Mouse (Mus musculus): Measurements from ENCODE around the gene Zc3h7b.

Gene Zc3h7b

DNA sequence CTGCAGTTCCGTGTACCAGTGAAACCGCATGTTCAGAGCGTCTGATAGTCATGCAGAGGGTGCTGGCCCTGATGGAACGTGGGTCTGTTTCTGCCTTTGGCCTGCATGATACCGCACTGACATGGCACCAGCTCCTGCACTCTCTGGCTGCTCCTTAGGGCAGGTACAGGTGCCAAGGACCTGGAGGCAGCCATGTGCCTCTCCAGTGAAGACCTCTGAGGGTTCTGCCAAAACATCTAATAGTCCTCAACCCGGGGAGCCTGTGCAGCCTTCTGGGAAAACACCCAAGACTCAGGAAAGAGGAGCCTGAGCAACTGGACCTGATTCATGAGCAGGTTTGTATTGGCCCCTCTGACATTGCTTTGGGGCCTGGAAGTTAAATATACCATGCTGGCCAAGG, 53.0 kb downstream of the Zc3h7b start:
- DNase-seq: no peak

DNA sequence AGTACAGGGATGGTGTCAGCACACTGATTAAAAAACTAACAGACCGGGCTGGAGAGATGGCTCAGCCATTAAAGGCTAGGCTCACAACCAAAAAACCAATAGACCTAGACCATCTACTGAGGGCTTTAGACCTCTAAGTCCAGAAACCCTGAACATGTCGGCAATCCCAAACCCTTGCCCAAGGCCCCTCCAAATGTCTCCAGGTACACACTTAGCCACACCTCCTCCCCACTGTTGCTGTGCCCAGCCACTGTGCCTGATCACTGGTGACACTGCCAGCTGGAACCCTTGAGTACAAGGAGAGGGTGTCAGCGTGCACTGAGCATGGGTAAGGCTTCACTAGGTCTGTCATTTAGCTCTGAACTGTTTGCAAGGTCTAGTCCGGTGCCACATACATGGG, 53.6 kb downstream of the Zc3h7b start:
- no peak for DNase-seq

DNA sequence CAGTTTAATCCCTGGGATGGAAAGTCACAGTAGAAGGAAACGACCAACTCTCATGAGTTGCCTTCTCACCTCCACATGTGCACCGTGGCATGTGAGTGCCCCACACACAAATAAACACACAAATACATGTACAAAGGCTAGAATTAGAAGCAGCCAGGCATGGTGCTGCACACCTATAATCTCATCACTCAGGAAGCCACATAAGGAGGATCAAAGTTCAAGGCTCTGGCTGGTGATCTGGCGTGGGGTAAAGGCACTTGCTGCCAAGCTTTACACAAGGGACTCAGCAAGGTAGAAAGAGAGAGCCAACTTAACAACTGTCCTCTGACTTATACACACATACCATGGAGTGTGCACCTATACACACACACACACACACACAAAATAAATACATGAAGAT, 55.5 kb downstream of the Zc3h7b start:
- DNase-seq: no peak

DNA sequence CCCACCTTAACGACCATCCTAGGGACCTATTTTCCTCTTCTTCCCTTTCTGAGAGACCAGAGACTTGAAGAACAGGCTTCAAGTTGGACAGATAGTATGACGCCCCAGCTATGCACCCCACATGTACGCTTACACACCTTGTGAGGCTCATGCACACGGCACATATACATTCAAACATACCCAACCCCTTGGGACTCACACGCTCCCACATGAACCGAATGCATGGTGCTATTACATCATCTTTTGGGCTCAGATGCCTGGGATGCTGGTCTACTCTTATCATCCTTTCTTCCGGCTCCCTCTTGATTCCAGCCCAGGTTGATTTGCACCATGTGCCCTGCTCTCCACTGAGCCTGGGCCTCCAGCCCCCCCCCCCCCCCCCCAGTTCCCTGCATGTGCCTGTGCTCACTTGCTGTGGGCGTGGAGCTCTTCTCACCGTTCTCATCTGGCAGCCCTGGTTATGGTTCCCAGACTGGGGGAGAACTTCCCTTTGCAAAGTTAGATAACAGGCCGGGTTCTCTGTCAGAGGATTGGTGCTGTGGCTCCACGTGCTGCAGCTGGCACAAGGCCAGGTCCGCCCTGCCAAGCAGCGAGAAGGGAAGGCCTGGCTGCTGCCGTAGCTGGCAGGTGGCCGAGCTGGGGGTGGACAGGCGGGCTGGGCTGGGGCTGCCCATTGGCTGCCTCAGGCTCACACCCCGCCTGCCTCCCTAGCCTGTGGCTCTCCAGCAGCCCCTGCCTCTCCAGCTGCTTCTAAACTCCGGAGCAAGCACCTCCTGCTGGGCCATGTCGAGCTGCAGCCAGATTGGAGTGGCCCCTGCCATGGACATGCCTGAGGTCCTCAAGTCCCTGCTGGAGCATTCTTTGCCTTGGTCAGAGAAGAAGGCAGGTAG, 57.4 kb downstream of the Zc3h7b start, which contains the start of gene Tef:
Tef (plus strand) TSS at position 421 of the 890 bp plus-strand sequence.
- peak; percentile 99 for DNase-seq

DNA sequence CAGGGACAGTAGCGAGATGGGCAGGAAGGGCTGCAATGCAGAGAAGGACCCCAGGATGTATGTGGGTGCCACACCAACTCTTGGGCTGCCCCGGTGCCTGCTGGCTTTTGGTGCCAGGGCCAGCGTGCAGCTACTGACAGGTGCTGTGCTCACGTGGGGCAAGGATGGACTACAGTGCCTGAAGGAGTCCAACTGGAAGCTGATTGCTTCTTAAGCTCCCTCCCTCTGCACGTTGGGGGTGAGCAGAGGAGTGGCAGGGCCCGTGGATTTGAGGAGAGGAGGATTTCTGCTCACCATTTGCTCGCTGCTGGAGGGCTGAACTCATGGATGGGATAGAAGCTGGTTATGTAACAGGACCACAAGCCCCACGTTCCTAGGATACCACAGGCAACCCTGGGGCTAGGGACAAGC, 58.1 kb downstream of the Zc3h7b start:
- DNase-seq: peak; percentile 74

DNA sequence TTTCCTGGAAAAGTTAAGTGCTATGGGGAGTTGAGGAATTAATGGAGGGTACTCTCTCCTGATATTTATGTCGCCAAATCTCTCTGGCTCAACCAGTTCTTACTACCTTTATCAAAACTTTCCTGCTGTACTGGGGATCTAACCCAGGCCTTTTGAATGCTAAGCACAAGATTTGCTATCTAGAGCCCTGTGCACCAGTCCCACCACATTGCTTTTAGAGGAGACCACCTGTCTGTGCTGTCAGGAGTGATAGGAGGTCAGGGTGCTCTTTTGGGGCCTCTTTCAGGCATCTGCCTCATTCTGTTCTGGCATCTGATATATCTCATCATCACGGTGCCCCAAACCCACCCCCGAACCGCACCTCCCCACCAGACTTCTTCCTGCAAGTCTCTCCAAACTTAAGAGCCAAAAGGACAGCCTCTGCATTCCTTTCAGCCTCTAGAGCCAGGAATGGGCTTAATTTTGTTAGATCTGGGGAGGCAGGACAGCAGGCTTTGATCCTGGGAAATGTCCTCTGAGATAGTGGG, 58.6 kb downstream of the Zc3h7b start:
- no peak for DNase-seq

DNA sequence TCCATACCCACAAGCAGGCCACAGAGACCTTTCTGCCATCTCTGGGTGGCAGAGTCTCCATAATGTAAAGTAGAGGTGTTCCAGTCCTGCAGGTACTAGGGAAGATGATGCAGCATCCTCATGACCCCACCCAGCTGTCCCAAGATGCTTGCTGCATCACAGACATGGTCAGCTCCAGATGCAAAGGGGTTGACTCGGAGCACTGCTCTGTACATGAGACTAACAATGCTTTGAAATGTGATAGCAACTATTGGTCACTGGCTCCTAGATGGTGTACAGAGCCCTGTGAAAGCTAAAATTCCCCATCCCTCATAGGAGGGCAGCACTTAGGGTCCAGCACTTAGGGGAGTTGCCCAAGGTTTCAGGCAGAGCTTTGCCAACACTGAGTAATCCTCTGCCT, 59.3 kb downstream of the Zc3h7b start:
- no peak for DNase-seq

- peak; percentile 57 for DNase-seq
Measured at GRCm38 (mm10) chr15:81804883-81805282, 60.0 kb downstream of the Zc3h7b start.

- DNase-seq: peak; percentile 74
Measured at GRCm38 (mm10) chr15:81805624-81806023, 60.8 kb downstream of the Zc3h7b start.

GRCm38 (mm10) chr15:81806621-81807404, 62.0 kb downstream of the Zc3h7b start:
- peak; percentile 89 for DNase-seq

GRCm38 (mm10) chr15:81808799-81809198, 63.9 kb downstream of the Zc3h7b start:
- no peak for DNase-seq

DNA sequence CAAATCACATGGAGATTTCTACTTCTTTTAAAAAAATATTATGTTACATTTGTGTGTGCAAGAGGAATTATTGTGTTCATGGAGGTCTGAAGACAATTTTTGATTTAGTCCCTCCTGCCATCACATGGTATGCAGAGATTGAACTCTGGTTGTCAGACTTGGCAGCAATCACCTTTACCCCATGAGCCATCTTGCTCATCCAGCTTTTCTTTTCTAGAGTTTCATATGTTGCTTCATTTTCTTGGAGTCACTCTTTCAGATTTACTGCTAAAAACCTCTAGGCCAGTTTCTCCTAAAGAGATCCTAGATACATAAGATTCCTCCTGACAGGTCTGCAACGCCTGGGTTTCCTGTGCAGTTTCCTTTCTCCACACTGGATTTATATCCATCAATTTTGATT, 64.7 kb downstream of the Zc3h7b start:
- DNase-seq: no peak

DNA sequence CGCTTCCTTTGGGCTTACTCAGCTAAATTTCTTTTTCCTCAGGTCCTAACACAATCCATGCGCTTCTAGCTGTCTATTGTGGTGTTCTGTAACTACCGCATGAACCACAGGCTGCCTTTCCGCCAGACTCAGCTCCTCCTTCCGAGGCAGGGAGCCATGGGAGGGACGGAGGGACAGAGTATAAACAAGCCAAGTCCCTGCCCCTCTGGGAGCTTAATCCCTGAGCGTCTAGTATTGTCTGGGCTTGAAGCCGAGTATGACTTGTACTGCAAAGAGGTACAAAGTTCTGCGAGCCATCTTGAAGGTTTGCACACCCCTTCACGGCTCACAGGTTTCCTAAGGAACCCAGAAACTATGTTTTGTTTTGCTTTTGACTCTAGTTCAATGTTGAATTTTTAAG, 65.3 kb downstream of the Zc3h7b start:
- peak; percentile 97 for DNase-seq

- DNase-seq: peak; percentile 99
Measured at GRCm38 (mm10) chr15:81810671-81811598, 66.1 kb downstream of the Zc3h7b start.

DNA sequence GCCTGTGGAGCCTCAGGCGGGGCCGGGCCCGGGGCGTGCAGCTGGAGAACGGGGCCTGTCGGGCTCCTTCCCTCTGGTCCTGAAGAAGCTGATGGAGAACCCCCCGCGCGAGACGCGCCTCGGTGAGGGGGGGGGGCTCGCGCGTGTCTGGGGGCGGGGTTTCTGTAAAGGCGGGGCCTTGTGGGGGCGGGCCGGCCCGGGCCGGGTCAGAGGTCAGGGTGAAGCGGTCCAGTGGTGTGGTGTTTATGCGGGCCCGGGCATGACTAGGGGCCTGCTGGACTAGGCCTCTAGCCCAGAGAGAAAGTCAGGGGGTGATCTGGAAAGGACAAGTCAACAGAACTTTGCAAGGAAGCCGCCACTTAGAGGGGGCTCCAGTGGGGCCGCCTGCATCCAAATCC, 66.7 kb downstream of the Zc3h7b start:
- DNase-seq: peak; percentile 63

DNA sequence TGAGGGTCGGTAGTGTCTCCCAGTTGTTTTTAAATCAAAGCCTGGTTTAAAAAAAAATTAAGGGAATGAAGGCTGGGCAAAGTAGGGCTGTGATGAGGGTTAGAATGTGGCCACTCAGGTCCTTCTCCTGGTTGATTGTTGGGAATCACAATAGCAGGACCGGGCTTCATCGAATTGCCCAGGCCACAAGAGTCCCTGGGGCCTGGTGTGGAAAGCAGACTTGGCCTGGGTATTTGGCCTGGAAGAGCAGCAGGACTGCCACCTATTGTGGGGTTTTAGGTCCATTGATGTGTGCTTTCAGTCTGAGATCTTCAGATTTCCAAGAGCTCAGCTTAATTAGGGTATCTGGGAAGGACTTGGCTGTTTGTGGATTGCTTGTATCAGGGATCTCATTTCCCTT, 67.4 kb downstream of the Zc3h7b start:
- no peak for DNase-seq

DNA sequence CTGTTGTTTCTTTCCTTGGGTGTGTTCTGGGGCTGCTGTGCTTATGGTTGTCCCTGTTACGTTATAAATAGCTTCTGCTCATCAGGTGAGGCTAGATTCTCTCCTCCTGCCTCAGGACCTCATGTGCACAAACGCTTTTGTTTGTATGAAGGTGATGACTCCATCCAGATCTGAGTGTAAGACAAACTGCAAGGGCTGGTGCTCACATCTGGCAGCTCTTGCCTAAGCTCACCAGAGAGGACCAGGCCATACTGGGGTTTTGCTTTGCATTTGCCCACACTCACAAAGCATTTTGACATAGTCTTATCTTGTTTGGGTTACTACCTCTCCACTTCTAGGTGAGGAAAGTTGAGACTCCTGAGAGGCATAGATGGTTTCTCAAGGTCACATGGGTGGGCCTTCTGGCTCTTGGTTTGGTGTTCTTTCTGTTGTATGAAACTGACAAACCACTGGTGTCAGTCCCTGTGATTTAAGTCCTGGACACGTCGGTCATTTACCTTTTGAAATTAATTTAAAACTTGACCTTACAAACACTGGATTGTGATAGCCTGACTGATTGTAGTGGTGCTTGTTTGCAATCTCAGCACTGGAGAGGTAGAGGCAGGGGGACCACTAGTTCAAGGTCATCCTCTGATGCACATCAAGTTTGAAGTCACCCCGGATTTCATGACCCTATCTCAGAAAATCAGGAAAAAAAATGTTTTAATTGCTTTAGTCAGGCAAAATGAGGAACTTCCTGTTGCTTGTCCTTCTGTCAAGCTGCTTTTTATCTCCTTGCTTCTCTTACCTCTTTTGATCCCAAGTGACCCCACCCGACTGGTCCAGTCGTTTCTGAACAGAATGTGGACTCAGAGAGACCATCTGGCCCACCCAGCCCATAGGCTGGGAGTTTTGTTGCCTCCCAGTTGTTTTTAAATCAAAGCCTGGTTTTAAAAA, 68.1 kb downstream of the Zc3h7b start:
- DNase-seq: no peak

- DNase-seq: no peak
Measured at GRCm38 (mm10) chr15:81813986-81814705, 69.3 kb downstream of the Zc3h7b start.

GRCm38 (mm10) chr15:81814716-81815370, 70.0 kb downstream of the Zc3h7b start:
- DNase-seq: no peak

DNA sequence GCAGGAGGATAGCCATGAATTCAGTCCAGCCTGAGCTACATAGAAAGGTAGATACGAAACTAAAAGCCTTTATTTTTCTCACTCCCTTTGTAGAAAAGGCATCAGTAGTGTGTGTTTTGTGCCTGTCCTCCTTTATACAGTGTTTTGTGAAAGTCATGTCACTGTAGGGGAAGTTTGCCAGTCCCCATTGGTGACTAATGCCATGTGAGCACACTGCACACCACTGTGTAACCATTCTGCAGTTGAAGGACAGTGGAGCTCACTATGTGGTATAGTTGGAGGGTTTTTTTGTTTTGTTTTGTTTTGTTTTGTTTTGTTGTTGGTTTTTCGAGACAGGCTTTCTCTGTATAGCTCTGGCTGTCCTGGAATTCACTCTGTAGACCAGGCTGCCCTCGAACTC, 73.5 kb downstream of the Zc3h7b start:
- DNase-seq: no peak

All from lung, postnatal 36 days (tissue).